ENCODE assay signal across 22 mouse cellular contexts in genomic region chr12:110332616-110333154, GRCm38 (mm10). TPM values are rescaled to one million over a fixed set of nuclear protein-coding genes. Genes with fewer than 3 reads are reported as not detected.
DNase-seq lines count a peak whose midpoint lies in the region; ATAC-seq and TF ChIP-seq lines count a peak whose summit lies in the region.
"Had no signal": no experiment of that assay in that cellular context is flagged by ENCODE, and none has a peak within 500 bp of the region (broad histone marks: within the 10 kb centered on the region; RNA-seq: fewer than 3 reads in every experiment).

No protein-coding gene starts in this region.

- TF ChIP-seq CTCF in heart, adult 2 months (IDR thresholded peaks at IDR 0.05), result no peak

- H3K4me1 ChIP-seq in heart, adult 2 months (ENCODE audit: control insufficient read depth, insufficient read depth, low read length), result no peaks in the 10 kb centered on the region
- H3K4me1 ChIP-seq: embryonic facial prominence, embryonic 10.5 days; embryonic facial prominence, embryonic 12.5 days; forebrain, embryonic 13.5 days; forebrain, embryonic 15.5 days had no signal

- no peak for TF ChIP-seq EP300 in heart, adult 2 months (IDR thresholded peaks at IDR 0.05; ENCODE audit: insufficient read depth, low read depth, low read length)

- no peak overlapping the region for H3K9ac ChIP-seq in heart, adult 2 months (ENCODE audit: low read depth, low read length)
- H3K9ac ChIP-seq: embryonic facial prominence, embryonic 12.5 days; forebrain, embryonic 13.5 days; forebrain, embryonic 15.5 days; forebrain, postnatal 0 days had no signal

- H3K79me2 ChIP-seq in heart, adult 2 months (replicated peaks; ENCODE audit: control insufficient read depth, insufficient read depth, low read length), result no peaks in the 10 kb centered on the region

- DNase-seq in heart, adult 11 months, result peak; percentile 28
- DNase-seq in heart, adult 2 months, result no peak
- peak; percentile 8 for DNase-seq in induced T-regulatory cell, adult 2 months (ENCODE audit: low read depth)
- DNase-seq in lung, postnatal 36 days, result no peak
- no peak for DNase-seq in layer of hippocampus, adult 18-20 months (ENCODE audit: low spot score in 2 of 2)
- DNase-seq: adrenal gland, adult 8-10 months; adrenal gland, postnatal 14 days; adrenal gland, postnatal 36 days; B cell, adult 2 months; cerebellum, adult 11-12 months; cerebellum, adult 2 months; cerebellum, adult 9-10 months; cerebellum, postnatal 10 days; cerebellum, postnatal 25 days; forebrain, postnatal 0 days had no signal

- no peak for TF ChIP-seq POLR2A in heart, adult 2 months (IDR thresholded peaks at IDR 0.05; ENCODE audit: insufficient read depth, low read depth, low read length)

- no peak overlapping the region for H3K27ac ChIP-seq in heart, adult 2 months
- H3K27ac ChIP-seq: embryonic facial prominence, embryonic 10.5 days; embryonic facial prominence, embryonic 12.5 days; forebrain, embryonic 13.5 days; forebrain, embryonic 15.5 days had no signal

- no peaks in the 10 kb centered on the region; the same call in 1 of the 2 replicates for H3K27me3 ChIP-seq in heart, adult 2 months (ENCODE audit: control insufficient read depth, insufficient read depth, low read length)
- H3K27me3 ChIP-seq: embryonic facial prominence, embryonic 12.5 days; forebrain, embryonic 13.5 days; forebrain, embryonic 15.5 days had no signal

- no peaks in the 10 kb centered on the region for H3K36me3 ChIP-seq in heart, adult 2 months (ENCODE audit: control insufficient read depth, insufficient read depth, low read length)
- H3K36me3 ChIP-seq: embryonic facial prominence, embryonic 10.5 days; embryonic facial prominence, embryonic 12.5 days; forebrain, embryonic 15.5 days had no signal

- no peak overlapping the region for H3K4me3 ChIP-seq in heart, adult 2 months
- H3K4me3 ChIP-seq: embryonic facial prominence, embryonic 10.5 days; embryonic facial prominence, embryonic 12.5 days; forebrain, embryonic 13.5 days; forebrain, embryonic 15.5 days had no signal

- 84% methylated on average over 12 of the region's 12 CpGs for whole genome bisulfite sequencing in heart, adult 2 months

- peak; percentile 91 for ATAC-seq in CD4-positive, CD25-positive, alpha-beta regulatory T cell, adult 4 months
- ATAC-seq in frontal cortex, adult (ENCODE audit: low TSS enrichment), result no peak
- ATAC-seq: forebrain, embryonic 13.5 days; forebrain, embryonic 15.5 days; forebrain, postnatal 0 days had no signal

- intact Hi-C loops in heart, adult 2 months (cut with DNase I), result no loop called here

RNA-seq across cellular contexts. Expression of gene Dio3, which starts 53.8 kb away (rescaled TPM):
- total RNA-seq in heart, adult 2 months (2021), result not detected
- polyA plus RNA-seq in heart, adult 2 months (2012; rRNA removed), result 0.37 TPM in 1 of 2 replicates, not detected in the other
- not detected for polyA plus RNA-seq in CD4-positive, CD25-positive, alpha-beta regulatory T cell, adult 4 months (2017; shearing (Covaris generic))
- 10 to 100 TPM in 1 of 2 experiments, 1 to 10 TPM in 1; 6.6 to 10.0 TPM for total RNA-seq in layer of hippocampus, adult 18-20 months (2021)
- total RNA-seq: MEL had no signal

Comparison
In these comparisons a context has a peak if more than half of its experiments do, and no peak if none do; other contexts are left out.
1. DNase-seq: peak in heart, adult 11 months (single experiment) and induced T-regulatory cell, adult 2 months (single experiment); none in heart, adult 2 months (0 of 2), lung, postnatal 36 days (single experiment) and layer of hippocampus, adult 18-20 months (0 of 2).
2. RNA of gene Dio3, which starts 53.8 kb away (total RNA-seq): 6.6 to 10.0 TPM in layer of hippocampus, adult 18-20 months; not detected in heart, adult 2 months; every median in the first group is over 4 times any median in the second.